Mouse (Mus musculus) lung, adult 2 months (tissue): ENCODE data around the gene Nxnl1. TPM values are rescaled to one million over a fixed set of nuclear protein-coding genes. Genes with fewer than 3 reads are reported as not detected.
A peak's percentile ranks its signal among the peaks of the same experiment; 100 is the strongest.

Experiments
- DNase-seq: peaks from one replicate; pipeline ENCODE4 v3.0.0; 2022
- H3K4me1 ChIP-seq: fragments of 200-500 bp; 2 replicates; pipeline ENCODE4 v1.6.1; 2011; ENCODE audit warnings: low read length; ENCODE audit not compliant: control insufficient read depth, insufficient read depth
- H3K4me3 ChIP-seq: fragments of 200-500 bp; replicated peaks from 2 replicates; pipeline ENCODE3; 2011; ENCODE audit warnings: low read depth, mild to moderate bottlenecking, control low read depth, low read length; ENCODE audit errors: extremely low read depth
- CTCF ChIP-seq: fragments of 200-500 bp; IDR thresholded peaks from 2 replicates; pipeline ENCODE4 v1.5.1; 2011; ENCODE audit warnings: mild to moderate bottlenecking, low read length, control low read depth; ENCODE audit not compliant: insufficient read depth
- POLR2A ChIP-seq: fragments of 200-500 bp; IDR thresholded peaks from 2 replicates; pipeline ENCODE4 v1.6.1; 2011; ENCODE audit warnings: low read depth, mild to moderate bottlenecking, control low read depth, low read length, borderline replicate concordance; ENCODE audit errors: extremely low read depth
- whole genome bisulfite sequencing: fragments of 180-500 bp; shearing (Covaris S2); methylation state at CpG from one replicate; pipeline ENCODE4 v1.1.7; 2018; 5-methylcytosine and 5-hydroxymethylcytosine counted together
- polyA plus RNA-seq: library from polyadenylated mRNA; depleted of rRNA; stranded (reverse); fragments of >200 nt; gene quantifications from 2 replicates; pipeline ENCODE4 v1.2.3, GENCODE M21; 2012

Gene Nxnl1
- polyA plus RNA-seq, 1 experiment = not detected

- WGBS = 67% methylated on average over 3 of the region's 3 CpGs
- no peak for TF ChIP-seq CTCF
- TF ChIP-seq POLR2A = no peak
- Histone ChIP-seq H3K4me3 (no peak overlapping the region), H3K4me1 (peaks cover 6% of the 10 kb centered on the region; the same call in 1 of the 2 replicates)
- DNase-seq = no peak
Observed at GRCm38 (mm10) chr8:71560071-71560470, 6.3 kb downstream of the Nxnl1 start.

DNA sequence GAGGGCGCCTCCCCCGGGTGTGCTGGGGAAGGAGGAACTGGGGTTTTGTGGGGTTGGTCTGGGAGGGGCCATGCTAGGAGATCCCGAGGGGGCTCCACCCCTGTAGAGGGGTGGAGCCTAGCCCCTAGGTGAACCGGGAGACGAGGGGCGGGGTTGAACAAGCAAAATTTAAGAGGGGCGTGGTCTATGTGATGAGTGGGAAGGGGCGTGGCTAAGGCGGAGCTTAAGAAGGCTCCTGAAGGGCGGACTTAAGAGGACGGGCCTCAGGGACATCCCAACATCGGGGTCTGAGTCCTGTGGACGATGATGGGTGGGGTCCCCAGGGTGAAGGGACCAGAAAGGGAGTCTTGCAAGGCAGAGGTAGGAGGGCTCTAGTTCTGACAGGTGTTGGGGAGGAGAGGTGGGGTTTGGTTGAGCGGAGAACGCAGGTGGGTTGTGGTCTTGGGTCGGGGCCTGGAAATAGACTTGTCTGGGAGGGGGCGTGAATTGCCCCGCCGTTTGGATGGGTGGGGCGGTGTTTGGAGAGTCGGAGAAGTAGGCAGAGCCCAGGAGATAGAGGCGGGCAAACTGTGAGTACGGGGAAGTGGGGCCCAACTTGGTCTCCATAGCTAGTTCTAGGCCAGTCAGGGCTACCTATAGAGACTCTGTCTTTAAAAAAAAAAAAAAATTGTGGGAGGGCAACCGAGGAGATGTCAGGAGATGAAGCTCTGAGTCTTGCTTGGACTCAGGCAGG, 7.3 kb downstream of the Nxnl1 start:
- peaks cover 6% of the 10 kb centered on the region; the same call in 1 of the 2 replicates for H3K4me1 ChIP-seq
- H3K4me3 ChIP-seq = peak overlapping the region; percentile 63
- TF ChIP-seq CTCF = no peak
- TF ChIP-seq POLR2A = no peak
- WGBS = 6% methylated on average over 24 of the region's 24 CpGs
- DNase-seq = peak; percentile 72

DNA sequence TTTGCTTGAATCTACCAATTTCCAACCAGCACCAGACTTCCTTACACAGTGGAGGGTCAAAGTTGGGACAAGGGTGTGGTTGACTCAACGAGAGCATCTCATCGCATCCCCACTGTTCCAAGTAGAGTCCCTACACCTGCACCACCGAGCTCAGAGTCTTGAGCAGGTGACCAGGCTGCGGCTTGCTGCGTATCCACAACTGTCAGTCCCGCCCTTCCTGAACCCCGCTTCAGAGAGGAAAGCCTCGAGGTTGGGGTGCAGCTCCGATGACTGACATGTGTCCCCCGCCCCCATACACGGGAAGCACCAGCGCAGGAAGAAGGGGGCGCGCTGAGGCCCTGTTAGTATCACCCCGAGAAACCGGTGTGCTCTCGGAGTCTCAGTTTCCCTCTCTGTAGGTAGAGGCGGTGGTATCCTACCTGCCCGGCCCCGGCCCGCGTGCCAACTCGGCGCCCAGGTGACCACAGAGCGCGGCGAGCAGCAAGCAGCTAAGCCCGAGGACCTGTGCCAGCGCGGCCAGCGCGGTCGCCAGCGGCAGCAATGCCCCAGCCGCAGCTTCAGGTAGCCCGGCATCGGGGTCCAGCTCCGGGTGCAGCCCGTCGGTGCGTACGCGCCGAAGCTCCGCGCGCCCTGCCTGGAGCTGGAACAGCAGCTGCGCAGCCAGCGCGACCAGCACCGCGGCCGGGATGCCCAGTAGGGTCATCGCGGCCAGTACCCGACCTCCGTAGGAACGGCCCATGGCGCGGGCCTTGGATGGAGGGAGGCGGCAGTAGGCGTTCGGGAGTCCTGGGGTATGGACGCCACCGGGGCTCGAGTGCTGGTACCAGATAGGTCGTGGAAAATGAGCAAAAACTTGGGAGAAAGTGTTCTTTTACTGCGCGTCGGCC, 8.1 kb downstream of the Nxnl1 start, which contains the start of gene Tmem221:
Gene Tmem221, minus strand, starts transcription at position 801 of the 887 bp plus-strand sequence.
- WGBS = 5% methylated on average over 70 of the region's 70 CpGs
- Histone ChIP-seq H3K4me3 (peak within 1 kb of the TSS; percentile 63), H3K4me1 (peaks cover 6% of the 10 kb centered on the region; the same call in 1 of the 2 replicates)
- peak; percentile 35 for DNase-seq
- TF ChIP-seq POLR2A (peak; percentile 76; the same call in 1 of the 2 replicates), CTCF (no peak)

- H3K4me1 ChIP-seq = peaks cover 7% of the 10 kb centered on the region
- WGBS = 63% methylated on average over 2 of the region's 2 CpGs
- TF ChIP-seq POLR2A (no peak), CTCF (no peak)
Observed at GRCm38 (mm10) chr8:71554644-71555043, 11.8 kb downstream of the Nxnl1 start.

GRCm38 (mm10) chr8:71554001-71554400, 12.4 kb downstream of the Nxnl1 start:
- WGBS = 55% methylated on average over 6 of the region's 6 CpGs
- no peak overlapping the region for H3K4me3 ChIP-seq
- DNase-seq = no peak
- H3K4me1 ChIP-seq = peaks cover 5% of the 10 kb centered on the region
- TF ChIP-seq CTCF = no peak
- no peak for TF ChIP-seq POLR2A

More at GRCm38 (mm10) chr8:71554644-71555043, 11.8 kb downstream of the Nxnl1 start:
- H3K4me3 ChIP-seq = no peak overlapping the region
- no peak for DNase-seq

DNA sequence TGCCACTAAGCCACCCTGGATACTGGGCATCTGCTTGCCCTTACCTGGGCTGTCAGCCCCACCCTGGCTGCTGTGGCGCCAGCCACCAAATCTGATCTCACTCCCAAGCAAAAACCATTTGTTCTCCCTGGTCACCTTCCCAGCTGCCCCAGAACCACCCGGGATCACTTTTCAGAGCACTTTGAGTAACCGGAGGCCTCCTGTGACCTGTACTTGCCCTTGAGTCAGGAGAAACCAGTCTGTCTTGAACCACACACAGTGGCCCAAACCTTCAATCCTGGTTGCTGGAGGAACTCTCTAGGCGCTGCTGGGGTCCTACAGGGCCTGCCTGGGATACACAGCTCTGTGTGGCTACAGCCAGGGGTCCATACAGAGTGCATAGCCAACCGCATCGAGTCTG, 13.6 kb downstream of the Nxnl1 start:
- DNase-seq = no peak
- WGBS = 62% methylated on average over 6 of the region's 6 CpGs
- Histone ChIP-seq H3K4me1 (peaks cover 3% of the 10 kb centered on the region), H3K4me3 (no peak overlapping the region)
- no peak for TF ChIP-seq CTCF
- TF ChIP-seq POLR2A = no peak

DNA sequence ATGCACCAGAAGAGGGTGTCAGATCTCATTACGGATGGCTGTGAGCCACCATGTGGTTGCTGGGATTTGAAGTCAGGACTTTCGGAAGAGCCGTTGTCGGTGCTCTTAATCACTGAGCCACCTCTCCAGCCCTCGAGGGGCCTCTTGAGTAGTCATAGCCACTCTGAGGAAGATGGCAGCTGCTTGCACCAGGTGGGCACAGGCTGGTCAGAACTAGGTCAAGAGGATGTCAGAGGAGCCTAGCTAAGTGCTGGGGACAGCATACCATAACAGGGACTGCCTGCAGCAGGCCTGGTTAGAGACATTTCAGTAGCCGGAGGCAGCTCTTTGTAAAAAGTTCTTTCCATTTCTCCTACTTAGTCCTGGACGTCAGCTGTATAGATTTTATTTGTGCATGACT, 15.6 kb downstream of the Nxnl1 start:
- no peak for TF ChIP-seq POLR2A
- no peak for TF ChIP-seq CTCF
- 57% methylated on average over 7 of the region's 7 CpGs for WGBS
- no peak for DNase-seq
- H3K4me1 ChIP-seq = peaks cover 3% of the 10 kb centered on the region
- H3K4me3 ChIP-seq = no peak overlapping the region

GRCm38 (mm10) chr8:71547590-71547989, 18.8 kb downstream of the Nxnl1 start:
- Histone ChIP-seq H3K4me3 (no peak overlapping the region), H3K4me1 (peaks cover 6% of the 10 kb centered on the region)
- DNase-seq = no peak
- 87% methylated on average over 7 of the region's 7 CpGs for whole genome bisulfite sequencing
- TF ChIP-seq CTCF (no peak), POLR2A (no peak)

GRCm38 (mm10) chr8:71545053-71545452, 21.3 kb downstream of the Nxnl1 start:
- TF ChIP-seq POLR2A (no peak), CTCF (no peak)
- DNase-seq = no peak
- 92% methylated on average over 11 of the region's 11 CpGs for WGBS
- H3K4me1 ChIP-seq = peaks cover 6% of the 10 kb centered on the region
- H3K4me3 ChIP-seq = no peak overlapping the region

GRCm38 (mm10) chr8:71543755-71544154, 22.6 kb downstream of the Nxnl1 start:
- peaks cover 6% of the 10 kb centered on the region for H3K4me1 ChIP-seq
- DNase-seq = no peak
- no peak overlapping the region for H3K4me3 ChIP-seq
- WGBS = 82% methylated on average over 9 of the region's 9 CpGs
- TF ChIP-seq CTCF = no peak
- TF ChIP-seq POLR2A = no peak
